Mouse (Mus musculus) c-Kit-positive CD71-positive TER-119-negative erythroid progenitor cells, embryonic 14.5 days (primary cell): ENCODE results near the gene Gkap1.

Experiments used
- DNase-seq: peaks from one replicate; pipeline ENCODE4 v3.0.0-alpha.2; 2013; ENCODE audit warnings: low read depth

Gkap1 gene

DNA sequence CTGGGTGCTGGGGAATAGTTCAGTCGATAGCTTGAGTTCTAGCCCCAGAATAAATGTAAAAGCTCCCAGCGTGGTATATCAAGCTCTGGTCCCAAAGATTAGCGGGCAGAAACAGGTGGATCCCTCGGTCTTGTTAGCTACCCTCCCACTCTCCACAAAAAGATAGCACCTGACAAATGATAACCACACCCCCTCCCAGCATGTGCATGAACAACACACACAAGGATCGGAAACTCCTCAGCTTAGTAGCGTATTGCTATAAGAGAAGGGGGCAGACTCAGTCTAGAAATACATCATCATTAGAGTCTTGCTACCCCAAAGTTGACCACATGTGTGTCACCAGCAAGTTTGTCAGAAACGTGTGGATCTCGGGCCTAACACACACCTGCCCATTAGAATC is at the start of gene Gkap1:
TSS of gene Gkap1 (minus strand) at position 101 of the 400 bp plus-strand sequence.
- no peak for DNase-seq

DNA sequence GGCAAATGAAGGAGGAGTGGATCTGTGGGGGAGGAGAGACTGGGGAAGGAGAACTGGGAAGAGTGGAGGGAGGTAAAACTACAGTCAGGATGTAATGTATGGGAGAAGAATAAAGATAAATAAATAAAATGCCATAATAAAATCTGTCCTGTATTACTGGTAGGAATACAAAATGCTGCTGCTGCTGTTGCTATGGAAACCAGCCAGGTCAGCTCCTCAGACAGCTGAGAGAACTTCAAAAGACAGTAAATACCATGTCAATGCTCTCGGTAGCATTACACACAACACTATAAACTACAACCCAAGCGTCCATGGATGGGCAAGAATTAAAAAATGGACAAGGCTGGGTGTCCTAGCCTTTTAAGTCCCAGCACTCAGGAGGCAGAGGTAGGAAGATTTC is 42.3 kb upstream of the Gkap1 start:
- no peak for DNase-seq

DNA sequence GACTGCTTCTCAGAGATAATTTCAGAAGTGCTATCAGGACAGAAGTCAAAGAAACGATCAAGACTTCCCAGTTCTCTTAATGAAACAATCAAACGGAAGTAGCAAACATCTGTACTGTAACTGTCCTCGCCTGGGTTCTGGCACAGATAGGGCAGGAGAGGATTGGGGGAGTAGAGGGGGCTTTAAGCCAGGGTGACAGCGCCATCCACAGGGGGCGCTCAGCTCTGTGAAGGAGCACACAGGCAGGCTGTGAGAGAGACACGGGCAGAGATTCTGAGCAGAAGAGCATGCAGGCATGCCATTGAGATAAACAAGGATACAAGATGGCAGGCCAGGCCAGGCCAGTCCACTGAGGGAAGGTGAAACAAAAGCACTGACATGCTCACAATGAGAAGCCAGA is 39.5 kb upstream of the Gkap1 start:
- peak; percentile 28 for DNase-seq

DNA sequence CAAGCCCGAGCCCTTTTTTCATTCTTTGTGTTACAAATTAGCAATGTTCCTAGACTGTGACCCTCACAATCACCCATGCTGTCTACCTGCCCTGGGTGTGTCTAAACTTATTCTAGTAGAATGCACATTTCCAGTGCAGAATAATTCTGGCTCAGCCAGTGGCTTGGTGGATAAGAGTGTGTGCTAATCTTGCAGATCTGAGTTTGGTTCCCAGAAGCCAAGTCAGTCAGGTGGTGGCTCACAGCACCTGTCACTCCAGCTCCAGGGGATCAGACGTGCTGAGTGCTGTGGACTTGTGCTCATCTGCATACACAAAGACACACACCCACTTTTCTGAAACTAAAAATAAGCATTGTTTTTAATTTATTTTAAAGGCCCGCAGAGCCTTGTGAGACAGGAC is 38.3 kb upstream of the Gkap1 start:
- DNase-seq: peak; percentile 8

DNA sequence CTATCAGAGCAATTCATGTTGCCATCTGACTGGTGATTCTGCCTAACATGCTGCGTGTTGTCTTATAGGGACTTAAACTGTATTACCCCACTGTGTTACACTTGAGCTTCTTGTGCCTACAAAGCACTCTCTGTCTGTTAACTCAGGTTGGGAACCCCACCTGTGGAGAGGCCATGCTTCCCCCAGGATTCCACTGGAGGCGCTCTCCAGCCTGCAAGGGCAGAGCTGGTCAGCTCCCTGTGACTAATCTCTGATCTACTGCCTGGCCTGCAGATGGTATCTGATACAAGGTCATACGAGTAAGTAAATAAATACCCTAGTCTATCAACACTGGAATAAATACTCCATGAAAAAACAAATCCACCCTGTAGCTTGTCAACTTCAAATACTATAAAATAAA is 35.9 kb upstream of the Gkap1 start:
- no peak for DNase-seq

DNA sequence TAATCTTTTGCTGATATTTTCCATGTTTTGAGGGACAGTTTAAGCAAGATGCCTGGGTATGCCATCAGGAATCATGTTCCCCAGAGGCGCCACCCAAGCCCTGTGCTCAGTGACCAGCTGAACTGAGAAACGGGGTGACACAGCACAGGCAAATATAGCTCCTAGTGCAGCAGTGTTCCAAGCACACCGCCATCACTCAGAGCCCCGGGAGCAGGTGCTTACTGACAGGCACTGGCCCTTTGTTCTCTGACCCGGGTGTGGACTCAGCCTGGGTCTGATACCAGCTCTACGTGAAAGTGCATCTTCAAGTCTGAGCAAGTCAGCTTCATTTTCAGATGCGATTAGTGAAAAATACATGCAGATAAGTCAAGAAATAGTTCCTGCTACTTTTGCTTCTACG is 34.0 kb upstream of the Gkap1 start:
- no peak for DNase-seq

DNA sequence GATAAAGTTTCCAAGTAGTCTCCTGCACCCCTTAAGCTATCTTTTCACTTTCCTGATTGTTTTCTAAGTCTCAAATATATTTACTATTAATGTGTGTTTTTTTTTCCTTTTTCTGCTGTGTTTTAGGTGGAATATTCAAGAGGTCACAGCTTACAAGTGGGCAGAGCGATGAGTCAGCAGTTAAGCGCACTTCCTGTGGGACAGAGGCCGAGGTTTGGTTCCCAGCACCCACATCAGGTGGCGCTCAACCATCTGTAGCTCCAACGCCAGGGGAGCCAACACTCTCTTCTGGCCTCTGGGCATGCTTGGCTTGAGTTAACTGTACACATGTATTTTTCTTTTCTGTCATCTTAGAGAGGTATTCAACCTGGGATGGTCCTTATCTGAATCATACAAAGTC is 32.0 kb upstream of the Gkap1 start:
- no peak for DNase-seq

DNA sequence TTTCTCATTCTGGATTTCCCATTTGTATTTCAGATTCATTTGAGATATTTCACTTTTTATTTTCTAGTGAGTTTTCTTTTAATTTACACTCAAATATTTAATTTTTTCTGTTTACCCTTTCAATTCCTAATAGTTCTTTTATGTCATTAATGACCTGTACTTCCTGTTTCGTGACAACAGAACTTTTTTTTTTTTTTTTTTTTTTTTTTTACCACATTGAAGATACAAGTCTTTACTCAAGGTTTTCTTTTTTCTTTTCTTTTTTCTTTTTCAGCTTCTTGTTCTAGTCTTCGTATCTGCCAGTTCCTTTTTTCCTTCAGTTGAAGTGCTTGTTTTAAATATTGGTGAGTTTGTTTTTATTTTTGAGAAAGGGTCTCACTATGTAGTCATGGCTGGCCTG is 29.7 kb upstream of the Gkap1 start:
- no peak for DNase-seq

DNA sequence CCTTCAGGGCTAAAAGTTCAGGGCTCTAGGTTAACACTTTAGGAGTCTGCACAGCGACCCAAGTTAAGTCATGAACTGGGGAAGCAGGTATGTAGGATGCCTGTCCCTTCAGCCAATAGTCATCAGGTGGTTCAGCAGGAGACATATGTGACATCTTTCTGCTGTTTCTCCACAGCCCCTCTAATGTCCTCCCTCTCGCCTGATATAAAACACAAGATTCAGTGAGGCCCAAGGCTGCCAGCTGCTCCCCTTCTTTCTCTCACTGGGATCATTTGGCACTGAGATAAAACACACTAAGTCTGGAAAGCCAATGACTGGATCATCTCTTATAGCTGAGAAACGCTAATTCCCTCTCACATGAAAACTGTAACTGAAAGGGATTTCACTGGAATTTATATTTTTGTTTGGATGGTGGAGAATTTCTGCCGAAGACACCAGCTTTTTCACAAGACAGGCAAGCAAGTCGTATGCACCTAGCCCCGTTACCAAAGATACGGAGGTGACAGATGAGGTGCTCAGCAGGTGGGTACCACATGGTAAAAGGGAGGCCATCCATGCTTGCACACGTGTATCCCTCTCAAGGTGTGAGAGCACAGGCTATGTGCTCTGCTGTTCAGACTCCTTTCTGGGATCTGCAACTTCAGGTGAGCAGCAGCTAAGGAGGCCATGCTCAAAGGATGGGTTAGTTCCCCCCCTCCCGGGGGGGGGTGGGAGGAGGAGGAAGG is 27.1 kb upstream of the Gkap1 start:
- DNase-seq: no peak

DNA sequence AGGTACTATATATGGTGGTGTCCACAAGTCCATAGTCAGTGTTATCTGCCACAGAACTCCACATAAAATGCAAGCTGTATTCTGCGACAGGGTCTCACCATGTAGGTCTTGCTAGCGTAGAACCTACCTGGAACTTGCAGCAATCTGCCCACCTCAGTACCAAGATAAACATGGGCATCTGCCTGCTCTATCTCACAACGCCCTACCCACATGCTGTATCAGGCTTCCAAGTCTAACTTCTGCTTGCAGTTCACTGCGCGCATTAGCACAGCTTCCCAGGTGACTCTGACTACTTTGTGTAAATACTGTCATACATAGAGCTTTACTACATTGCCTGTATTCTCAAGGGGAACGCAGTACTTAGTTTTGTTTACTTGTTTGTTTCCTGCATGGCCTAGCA is 26.5 kb upstream of the Gkap1 start:
- no peak for DNase-seq

DNA sequence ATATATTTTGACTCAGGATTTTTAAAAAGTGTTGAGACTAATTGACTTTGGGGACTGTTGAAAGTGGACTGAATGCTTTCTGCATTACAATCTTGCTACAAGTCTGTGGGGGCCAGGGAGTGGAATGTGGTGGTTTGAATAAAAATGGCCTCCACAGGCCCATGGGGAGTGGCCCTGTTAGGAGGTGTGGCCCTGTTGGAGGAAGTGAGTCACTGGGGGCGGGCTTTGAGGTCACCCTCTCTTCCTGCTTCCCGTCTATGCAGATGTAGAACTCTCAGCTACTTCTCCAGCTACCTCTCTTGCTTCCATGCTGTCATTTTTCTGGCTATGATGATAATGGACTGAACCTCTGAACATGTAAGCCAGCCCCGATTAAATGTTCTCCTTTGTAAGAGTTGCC is 23.3 kb upstream of the Gkap1 start:
- DNase-seq: no peak

DNA sequence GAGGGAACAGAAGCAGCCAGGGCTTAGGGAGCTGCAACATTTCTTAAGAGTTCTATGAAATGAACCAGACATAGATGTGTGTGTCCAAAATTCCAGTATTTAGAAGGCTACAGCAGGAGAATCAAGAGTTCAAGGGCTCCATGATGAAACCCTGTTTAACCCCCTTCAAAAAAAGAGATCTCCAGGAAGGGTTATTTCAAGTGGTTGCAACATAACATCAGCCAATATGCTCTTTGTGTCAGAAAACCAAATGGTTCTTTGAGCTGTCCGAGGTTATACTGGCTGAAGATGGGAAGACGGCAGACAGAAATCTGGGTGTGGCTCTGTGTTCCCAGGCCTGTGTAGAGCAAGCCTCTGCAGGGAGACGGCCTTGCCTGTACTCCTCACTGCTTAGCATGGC is 20.1 kb upstream of the Gkap1 start:
- DNase-seq: no peak

DNA sequence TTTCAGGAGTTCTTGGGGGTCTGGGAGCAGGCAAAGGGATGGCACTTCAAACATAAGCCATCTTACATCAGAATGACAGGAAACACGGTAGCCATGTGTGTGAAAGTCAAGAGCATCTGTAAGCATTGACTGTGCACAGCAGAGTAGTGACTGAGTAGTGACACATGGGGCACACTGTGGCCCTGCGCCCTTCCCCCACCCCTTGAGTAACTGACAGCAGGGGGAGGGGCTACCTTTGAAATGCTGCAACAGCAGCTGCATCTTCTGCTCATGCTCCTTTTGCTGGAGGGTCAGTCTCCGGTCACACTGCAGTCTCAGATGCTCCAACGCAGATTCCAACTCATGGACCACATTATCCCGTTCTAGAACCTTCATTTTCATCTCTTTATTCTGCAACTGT is 17.3 kb upstream of the Gkap1 start:
- DNase-seq: no peak

DNA sequence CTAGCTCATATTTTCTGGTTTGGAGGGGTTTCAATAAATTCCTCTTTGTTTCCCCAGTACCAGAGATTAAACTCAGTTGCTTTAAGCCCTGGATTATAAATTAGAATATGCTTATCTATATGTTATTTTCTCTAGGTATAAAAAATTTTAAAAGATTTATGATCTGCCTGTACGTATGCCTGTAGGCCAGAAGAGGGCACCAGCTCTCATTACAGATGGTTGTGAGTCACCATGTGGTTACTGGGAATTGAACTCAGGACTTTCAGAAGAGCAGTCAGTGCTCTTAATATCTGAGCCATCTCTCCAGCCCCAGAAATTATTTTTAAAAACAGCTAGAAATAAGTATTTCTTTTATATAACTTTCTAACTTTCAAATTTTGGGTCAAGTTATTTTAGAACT is 13.8 kb upstream of the Gkap1 start:
- no peak for DNase-seq

DNA sequence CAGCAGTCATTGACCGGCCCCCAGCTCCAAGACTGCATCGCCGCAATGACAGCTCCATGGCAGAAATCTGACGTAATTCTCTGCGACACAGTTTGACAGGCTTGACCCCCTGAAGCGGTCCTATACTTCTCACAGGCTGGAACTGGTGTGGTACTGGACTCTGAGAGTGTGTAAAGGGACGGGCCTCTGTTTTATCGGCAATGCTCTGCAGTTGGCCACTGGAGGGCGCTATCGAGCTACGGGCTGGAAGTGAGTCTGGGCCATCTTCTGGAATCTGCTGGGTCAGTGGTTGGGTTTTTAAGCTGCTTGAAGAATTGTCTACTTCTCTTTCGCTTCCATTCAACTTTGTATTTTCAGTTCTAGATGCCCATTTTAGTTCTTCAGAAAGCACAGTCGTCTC is 12.3 kb upstream of the Gkap1 start:
- DNase-seq: peak; percentile 76

DNA sequence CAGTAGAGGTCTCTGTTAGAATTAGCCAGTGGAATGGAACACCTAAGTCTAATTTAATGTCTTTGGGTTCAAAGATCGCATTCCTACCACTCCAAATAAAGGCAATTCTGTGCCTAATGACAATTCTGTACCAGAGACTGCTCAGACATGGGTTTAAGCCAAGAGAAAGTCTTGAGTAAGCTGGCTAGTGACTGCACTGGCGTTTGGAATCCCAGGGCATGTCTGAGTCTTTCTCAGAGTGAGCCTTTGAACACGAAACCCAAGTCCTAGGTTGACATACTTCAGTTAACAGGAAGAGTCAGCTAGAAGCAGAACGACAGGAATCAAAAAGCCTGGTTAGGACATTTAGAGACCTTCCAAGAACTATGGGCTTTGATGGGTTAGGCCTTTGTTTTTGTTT is 8.0 kb upstream of the Gkap1 start:
- DNase-seq: no peak

DNA sequence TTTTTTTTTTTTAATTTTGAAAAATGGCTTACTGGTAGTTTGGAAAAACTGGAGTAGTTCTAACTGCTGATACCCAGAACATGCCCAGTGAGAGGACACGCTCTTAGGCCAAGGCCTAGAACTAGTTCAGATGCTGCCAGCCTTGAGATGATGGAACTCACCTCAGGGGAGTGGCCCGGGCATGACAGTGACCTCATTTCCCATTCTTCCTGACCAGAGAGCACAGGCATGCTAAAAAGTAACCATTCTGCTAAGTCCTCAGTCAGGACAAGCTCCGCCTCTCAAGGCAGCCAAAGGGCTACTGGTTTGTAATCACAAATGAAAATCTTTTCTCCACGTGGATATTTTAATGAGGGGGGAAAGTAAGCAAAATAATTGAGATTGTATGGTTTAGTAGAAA is 6.4 kb upstream of the Gkap1 start:
- no peak for DNase-seq

DNA sequence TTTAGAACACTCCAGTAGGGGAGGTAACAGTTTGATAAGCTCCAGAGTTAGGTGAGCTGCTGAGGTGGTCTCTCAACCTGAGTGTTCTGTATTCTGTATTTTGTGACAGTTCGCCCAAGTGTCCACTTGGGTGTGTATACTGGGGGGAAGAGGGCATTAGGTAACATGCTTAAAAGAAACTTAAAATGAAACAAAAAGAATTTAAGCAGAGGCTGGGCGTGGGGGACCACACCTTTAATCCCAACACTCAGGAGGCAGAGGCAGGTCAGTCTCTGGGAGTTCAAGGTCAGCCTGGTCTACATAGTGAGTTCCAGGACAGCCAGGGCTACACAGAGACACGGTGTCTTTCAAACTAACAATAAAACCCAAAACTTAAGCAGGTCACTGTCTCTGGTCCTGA is 5.0 kb upstream of the Gkap1 start:
- DNase-seq: no peak

DNA sequence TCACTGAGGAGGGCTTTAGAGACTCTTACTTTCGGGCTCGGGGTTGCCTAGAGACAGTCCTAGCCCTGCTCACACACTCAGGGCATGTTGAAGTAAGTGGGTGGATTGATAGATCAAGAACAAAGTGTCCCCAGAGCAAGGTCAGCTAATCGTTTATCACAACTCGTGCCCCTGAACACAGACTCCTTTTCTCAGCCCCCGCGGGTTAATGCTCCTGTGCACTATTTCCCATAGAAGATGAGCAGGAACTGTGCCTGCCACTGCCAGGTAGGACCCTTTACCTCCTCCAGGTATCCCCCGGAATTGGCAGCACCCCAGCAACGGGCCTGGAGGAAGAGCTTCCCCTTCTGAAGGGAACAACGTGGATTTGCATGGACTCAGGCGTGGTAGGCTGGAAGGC is 757 bp upstream of the Gkap1 start:
- DNase-seq: no peak

DNA sequence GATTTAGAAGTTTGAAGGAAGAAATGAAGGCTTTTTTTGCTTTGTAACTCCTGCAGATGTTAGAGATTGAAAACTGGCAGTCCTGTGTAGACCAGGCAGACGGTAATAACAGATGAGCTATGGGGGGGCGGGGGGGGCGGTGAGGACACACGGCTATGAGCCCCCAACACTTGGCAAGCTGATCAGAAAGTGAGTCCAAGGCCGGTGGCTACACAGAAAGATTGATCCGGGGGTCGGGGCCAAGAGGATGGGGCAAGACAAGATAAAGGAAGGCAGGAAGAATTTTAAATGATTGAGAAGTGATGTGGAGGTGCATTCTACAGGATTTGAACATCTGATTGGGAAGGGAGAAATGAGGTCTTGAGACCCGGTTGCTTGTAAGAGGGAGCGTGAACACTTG is 423 bp downstream of the Gkap1 start:
- DNase-seq: no peak

DNA sequence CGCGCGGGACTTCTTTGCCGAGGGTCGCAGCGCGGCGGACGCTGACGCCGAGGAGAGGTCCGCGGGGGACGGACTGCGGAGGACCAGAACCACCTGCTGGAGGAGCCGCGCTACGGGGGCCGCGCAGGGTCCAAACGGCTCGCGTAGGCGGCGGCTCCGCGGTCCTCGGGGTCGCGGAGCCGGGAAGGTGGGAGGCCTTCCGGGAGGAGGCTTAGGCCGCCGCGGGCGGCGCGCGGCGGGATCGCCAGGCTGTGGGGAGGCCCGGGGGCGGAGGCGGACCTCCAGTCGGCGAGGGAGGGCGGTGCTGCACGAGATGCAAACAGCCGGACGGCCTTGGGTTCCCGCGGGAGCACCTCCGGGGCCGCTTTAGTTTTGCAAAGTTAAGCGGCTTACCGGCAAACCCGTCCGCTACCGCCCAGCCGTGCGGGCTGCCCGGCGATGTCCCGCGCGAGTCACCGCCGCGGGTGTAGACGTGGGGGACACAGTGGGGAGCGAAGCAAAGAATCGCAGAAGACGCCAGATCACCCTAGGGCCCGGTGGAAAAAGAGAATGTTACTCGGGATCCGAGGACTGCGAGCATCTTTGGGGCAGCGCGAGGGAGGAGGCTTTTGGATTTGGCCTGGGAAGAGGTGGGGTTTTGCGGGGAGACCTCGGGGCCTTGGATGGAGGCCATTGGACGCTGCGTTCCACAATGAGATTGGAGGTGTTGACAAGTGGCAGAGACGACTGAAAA is 1.1 kb downstream of the Gkap1 start:
- peak; percentile 36 for DNase-seq

DNA sequence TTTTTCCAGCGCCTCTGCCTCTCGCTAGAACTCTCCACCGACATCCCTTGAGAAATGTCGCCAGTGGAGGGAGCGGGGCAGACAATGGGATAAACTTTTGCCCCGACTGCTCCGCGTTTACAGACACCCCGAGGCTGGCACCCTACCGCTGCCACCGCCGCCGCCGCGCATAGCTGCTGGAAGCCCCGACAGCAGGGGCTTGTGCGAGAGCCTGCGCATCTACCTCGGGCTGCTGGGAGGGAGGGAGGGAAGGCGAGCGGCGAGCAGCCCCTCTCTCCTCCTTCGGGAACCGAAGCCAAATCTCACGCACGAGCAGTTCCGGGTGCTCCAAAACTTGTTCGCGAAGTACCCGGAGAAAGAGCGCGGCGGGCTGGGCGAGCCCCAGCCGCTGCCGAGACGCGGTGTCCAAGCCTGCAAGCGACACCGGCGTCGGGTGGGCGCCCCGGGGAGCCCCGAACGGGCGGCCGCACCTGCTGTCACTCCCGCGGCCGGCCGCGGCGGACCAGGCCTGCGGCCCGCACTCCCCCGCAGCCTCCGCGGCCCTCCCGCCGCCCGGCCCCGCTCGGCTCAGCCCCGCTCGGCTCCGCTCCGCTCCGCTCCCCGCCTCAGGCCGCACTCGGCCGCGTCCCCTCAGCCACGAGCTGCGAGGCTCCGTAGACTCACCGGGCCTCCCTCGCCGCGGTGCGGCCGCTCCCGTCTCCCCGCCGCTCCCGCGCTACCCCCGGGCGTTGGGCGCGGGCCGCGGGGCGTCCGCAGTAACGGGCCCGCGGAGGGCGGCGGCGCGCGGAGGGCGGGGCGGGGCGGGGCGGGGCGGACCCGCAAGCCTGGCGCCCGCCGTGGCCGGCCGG is 1.9 kb downstream of the Gkap1 start:
- DNase-seq: no peak

DNA sequence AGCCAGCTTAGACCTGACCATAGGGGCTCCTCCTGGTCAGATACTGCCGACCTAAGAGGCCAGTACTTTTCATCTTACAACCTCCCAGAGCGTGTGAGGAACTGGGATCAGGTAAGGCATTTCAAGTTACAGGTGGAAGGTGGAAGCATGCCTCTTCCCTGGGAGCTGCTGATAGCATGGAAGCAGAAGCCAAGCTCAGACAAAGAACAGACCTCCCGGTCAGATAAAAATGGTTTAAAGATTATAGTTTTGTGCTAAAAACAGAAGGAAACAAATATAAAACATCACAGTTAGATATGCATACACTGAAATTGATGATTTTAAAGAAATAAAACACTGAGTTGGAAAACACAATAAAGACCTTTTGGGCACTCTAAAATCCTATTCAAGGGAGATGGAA is 8.6 kb downstream of the Gkap1 start:
- no peak for DNase-seq
